Mouse (Mus musculus) right cerebral cortex, adult 2 months (tissue): Measurements from ENCODE around the gene Nt5dc1.
A peak's percentile ranks its signal among the peaks of the same experiment; 100 is the strongest.
"Not testable (repeated sequence)": the region's sequence is repeated elsewhere in the genome, so short reads cannot be mapped to it uniquely, and the experiment has no call there.

Experiments
- DNase-seq, 2 experiments: peaks; one replicate each; pipeline ENCODE4 v3.0.0; 2021 to 2022; ENCODE audit warnings: low spot score in 2 of 2

The Nt5dc1 gene

DNA sequence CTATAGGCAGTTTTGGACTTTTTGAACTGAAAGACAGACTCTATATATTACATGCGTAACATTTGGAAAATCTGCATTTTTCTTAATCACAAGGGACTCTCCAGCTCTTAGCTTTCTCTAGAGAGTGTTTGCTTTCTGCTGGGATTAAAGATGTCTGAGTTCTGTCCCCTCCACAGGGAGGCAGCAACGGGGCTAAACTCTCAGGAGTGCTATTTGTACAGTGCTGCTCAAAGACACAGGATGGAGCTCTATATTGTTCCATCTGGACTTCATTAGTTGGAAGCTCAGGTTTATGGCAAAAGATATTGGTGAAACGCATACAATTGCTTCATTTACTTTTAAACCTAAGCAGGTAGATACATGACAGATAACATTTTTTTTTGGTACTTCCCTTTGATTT is 105.8 kb downstream of the Nt5dc1 start:
- DNase-seq = no peak

DNA sequence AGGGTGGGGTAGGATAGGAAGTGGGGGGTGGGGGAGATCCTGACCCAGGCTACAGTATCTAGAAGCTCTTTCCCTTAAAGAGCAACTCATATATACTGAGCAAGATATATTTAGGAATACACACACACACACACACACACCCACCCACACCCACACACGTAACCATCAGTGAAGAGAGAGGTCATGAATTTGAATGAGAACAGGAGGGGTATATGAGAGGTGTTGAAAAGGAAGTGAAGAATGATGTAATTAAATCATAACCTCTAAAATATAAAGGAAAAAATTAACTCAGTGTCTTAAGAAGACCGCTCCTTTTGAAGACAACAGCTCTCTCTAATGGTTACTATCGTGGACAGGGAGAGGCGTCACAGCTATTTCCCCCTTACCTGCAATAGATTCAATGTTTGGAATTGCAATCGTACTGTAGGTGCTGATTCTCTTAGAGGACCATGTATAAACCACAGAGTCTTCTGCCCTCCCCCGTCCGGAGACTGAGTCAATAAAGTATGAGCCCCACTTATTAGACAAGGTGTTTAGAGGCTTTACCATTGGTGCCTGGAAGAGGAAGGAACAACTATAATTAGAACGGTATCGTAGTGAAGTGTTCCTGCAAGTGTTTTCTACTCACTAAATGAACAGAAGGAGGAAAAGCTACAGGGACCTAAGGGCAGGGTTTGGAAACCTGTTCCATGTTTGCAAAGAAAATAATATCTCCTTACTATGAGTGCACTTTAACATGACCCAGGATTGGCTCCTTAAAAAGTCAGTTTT is 108.3 kb downstream of the Nt5dc1 start:
- no peak for DNase-seq

DNA sequence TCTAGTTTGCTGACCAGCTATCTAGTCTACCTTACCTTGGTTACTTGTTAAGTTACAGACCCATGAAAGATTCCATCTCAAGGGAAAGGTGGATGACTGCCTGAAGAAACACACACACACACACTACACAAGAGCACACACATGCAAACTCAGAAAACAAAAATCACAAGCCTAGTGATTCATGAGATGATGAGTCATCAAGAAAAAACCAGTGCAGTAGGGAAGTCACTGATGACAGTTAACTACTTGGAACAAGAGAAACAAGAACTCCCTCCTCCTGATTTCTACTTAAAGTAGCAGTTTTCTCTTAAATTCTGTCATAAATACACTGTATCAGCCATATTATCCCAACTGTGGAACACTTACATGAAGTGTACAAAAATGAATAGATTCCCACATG is 111.3 kb downstream of the Nt5dc1 start:
- DNase-seq = no peak

DNA sequence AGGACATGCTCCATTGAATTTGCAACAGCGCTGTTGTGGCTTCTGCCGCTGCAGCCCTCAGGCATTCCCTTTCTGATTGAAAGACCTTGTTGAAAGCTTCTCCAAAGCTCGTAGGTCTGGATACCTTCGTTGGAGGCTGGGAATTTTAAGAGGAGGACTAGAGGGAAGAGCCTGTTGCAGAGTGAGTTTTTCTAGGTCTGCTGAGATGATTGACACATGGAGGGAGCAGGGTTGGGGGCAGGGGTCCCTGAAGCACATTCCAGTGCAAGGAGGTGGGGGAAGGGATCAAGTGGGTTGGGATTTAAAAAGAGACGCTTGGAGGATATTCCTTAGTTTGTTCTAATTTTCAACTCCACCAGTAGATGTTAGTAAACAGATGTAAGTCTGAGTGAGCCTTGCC is 118.0 kb downstream of the Nt5dc1 start:
- no peak for DNase-seq

DNA sequence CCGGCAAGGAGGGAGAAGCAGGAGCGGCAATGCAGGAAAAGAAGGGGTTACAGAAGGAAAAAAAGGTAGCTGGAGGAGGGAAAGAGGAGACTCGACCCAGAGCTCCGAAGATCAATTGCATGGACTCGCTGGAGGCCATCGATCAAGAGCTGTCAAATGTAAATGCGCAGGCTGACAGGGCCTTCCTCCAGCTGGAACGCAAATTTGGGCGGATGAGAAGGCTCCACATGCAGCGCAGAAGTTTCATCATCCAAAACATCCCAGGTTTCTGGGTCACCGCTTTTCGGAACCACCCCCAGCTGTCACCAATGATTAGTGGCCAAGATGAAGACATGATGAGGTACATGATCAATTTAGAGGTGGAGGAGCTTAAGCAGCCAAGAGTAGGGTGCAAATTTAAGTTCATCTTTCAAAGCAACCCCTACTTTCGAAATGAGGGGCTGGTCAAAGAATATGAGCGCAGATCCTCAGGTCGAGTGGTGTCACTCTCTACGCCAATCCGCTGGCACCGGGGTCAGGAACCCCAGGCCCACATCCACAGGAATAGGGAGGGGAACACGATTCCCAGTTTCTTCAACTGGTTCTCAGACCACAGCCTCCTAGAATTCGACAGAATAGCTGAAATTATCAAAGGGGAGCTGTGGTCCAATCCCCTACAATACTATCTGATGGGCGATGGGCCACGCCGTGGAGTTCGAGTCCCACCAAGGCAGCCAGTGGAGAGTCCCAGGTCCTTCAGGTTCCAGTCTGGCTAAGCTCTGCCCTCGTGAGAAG is 120.2 kb downstream of the Nt5dc1 start:
- DNase-seq = peak in 1 of 2 experiments; percentile 52

DNA sequence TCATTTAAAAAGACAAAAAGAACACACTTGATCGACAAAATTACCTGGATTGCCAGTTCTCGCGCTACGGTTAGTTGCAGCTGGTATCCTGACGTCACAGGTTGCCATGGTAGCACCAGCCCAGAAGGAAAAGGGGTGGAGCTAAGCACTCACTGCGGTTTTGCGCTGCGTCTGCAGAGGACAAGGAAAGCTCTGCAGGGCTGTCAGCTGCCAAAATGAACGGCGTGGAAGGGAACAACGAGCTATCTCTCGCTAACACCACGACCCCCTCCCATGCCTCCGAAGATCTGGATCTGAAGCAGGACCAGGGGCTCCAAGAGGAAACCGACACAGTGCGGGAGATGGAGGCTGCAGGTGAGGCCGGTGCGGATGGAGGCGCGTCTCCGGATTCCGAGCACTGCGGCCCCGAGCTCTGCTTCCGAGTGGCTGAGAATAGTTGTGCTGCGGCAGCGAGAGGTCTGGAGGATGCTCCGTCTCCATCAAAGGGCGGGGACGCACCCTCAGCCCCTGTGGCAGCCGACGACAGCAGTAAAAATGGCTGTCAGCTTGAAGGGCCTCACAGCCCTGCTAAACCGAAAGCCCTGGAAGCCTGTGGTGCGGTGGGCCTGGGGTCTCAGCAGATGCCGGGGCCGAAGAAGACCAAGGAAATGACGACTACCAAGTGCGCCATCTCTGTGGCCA is 120.9 kb downstream of the Nt5dc1 start, which contains the start of gene Tspyl4:
TSS of gene Tspyl4 (plus strand) at position 144 of the 681 bp plus-strand sequence.
- peak; percentile 95 for DNase-seq

DNA sequence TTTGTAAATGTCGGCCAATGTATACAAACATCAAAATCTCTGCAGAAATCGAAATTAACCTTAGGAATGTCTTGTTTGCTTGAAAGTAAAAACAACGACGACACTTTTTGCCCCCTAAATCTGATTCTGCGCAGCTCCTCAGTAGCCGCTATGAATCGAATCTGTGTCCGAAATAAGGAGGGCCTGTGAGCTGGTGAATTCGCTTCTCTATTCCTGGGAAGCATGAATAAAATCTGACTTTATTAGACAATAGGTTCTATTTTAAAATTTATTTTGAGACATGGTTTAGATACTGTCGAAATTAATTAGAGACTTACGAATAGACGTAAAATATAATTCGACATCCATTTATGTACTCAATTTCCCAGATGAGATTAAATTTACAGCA is 121.4 kb downstream of the Nt5dc1 start:
- DNase-seq = no peak

DNA sequence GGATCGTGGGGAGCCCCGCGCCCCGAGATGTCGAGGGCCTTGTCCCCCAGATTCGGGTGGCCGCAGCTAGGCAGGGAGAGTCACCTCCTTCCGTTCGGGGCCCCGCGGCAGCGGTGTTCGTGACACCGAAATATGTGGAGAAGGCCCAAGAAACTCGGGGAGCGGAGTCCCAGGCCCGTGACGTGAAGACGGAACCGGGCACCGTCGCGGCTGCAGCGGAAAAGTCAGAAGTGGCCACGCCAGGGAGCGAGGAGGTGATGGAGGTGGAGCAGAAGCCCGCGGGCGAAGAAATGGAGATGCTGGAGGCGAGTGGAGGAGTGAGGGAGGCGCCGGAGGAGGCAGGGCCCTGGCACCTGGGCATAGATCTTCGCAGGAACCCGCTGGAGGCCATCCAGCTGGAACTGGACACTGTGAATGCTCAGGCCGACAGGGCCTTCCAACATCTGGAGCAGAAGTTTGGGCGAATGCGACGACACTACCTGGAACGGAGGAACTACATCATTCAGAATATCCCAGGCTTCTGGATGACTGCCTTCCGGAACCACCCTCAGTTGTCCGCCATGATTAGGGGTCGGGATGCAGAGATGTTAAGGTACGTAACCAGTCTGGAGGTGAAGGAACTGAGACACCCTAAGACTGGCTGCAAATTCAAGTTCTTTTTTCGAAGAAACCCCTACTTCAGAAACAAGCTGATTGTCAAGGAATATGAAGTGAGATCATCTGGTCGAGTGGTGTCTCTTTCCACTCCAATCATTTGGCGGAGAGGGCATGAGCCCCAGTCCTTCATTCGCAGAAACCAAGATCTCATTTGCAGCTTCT is 135.7 kb downstream of the Nt5dc1 start:
- DNase-seq = peak in 1 of 2 experiments; percentile 51

DNA sequence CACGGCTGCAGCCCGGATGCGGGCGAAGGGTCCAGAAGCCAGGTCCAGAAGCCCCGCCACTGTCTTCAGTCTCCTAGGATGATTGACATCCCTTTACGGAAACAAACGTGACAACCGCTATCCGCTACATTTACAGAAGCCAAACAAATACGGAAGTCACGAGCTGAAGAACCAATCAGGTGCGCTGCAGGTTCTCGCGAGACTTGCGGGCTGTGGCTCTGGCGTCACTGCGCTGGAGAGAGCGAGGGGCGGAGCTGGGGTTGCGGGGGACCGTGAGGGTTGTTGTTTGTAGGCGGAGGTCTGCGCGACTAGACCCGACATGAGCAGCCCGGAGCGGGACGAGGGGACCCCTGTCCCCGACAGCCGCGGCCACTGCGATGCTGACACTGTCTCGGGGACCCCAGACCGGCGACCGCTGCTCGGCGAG is 136.4 kb downstream of the Nt5dc1 start, which contains the start of gene Tspyl1:
TSS of gene Tspyl1 (plus strand) at position 229 of the 427 bp plus-strand sequence.
- peak; percentile 99 for DNase-seq

DNA sequence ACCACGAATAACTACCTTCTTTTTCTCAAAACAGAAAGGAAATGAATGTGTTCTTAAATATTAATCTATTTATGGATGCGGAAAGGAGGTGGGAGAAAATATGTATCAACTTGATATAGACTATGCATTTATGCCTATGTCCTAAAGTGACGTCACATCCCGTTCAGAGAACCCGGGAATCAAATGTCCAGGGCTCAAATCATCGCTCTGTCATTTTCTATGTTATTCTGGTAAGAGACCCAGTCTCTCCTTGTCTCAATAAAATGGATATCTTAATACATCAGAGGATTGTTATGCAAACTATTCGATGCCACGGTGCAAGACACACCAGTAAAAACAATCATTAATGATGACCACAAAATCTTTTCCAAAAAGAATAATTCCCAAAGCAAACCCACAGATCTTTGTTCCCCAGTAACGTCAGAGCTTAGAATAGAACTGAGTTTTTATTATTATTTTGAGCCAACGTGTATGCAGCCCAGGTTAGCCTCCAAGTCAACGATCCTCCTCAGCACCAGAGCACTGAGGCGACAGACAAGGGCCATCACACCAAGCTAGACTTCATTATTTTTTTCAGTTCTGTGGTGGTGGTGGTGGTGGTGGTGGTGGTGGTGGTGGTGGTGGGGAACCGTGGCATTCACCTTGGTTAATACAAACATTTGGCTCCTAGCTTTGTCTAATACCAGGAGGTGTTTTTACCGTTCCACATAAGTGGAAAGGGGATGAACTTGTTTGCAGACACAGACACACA is 137.0 kb downstream of the Nt5dc1 start:
- DNase-seq = peak in 1 of 2 experiments; percentile 35

DNA sequence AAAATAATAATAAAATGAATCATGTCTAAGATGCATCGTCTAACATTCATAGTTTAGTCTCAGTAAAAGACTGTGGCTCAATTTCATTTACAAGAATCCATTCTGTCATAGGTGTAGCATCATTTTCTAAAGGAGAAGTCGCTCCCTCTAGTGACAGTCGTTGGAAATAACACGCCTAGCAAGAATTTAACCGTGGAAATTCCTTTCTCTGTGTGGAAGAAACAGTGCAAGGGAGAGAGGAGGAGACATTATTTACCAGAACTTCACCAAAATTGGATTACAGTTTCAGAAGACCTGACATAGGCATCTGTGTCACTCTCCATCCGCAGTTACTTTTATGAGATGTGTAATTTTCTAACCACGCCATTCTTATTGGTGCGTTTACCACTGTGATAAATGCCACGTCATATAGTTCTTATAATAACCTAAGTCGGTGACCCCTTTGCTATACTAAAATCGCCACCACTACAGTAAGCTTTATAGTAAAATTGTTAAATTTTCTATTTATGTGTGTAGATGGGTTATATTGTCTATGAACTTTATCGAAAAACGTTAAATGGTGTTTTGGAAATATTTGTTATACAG is 137.7 kb downstream of the Nt5dc1 start:
- peak; percentile 72 to 76 for DNase-seq

DNA sequence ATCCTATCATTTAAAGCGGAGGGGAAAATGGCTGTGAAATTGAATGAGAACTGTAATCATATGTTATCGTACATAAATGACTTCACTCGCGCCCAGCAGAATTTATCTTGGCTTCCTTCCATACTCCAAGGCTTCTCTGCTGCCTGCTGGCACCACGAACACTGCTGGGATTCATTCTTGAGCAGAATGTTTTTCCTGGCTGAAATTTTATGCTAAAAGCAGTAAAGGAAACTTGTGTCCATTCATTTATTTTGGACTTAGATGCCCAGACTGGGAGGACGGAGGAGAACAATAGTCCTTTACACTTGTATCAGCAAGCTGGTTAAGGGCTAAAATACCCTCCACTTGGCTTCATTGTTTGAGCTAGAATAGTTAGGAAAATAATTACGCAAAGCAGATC is 146.7 kb downstream of the Nt5dc1 start:
- DNase-seq = peak; percentile 19 to 26

DNA sequence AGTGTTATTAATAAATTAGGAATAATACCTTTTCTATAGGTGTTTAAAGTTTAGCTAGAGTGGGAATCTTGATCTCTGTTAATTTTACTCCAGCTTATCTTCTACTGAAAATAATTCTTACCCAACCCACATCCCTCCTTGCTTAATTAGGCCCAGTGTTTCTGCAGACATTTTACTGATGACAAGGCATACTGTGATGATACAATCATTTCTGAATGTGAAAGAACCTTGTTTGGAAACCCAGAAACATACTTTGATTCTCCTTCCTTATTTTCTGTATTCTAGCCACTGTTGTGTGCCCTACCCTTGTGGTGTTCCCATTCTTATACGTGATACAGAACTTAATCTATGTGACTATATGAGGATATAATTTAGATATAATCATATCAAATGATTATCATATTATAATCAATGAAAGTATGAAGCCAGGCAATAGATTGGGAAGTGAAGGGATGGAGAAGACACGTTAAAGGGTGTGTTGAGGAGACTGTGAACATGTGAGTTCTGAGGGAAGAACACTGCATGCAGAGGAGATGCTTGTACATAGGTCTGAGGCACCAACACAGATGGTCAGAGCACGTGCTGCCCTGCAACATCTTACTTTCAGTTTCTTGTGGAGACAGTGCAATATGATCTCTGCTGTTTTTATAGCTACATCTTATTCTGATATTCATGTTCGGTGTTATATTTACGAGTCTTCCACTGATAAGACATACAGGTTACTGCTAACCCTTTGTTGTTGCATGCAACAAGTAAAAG is 150.9 kb downstream of the Nt5dc1 start:
- DNase-seq = no peak

DNA sequence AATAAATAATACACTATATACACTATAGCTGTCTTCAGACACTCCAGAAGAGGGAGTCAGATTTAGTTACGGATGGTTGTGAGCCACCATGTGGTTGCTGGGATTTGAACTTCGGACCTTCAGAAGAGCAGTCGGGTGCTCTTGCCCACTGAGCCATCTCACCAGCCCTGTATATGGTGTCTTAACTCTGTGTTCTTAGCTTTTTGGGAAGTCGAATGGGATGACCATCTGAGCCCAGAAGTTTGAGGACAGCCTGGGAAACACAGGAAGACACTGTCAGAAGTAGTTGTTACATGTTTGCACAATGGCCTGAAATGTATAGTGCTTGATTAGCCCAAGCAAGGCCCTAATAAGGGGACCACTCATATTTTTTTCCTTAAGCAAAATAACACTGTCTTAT is 153.2 kb downstream of the Nt5dc1 start:
- DNase-seq = no peak

DNA sequence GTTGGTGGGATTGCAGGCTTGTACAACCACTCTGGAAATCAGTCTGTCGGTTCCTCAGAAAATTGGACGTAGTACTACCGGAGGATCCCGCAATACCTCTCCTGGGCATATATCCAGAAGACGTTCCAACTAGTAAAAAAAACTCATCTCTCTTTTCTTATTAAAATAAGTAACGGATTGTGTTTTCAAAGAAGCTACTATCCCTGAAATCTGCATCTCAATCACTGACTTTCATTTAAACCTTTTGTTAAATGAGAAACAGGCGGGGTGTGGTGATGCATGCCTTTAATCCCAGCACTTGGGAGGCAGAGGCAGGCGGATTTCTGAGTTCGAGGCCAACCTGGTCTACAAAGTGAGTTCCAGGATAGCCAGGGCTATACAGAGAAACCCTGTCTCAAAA is 165.5 kb downstream of the Nt5dc1 start:
- DNase-seq = not testable (repeated sequence)

DNA sequence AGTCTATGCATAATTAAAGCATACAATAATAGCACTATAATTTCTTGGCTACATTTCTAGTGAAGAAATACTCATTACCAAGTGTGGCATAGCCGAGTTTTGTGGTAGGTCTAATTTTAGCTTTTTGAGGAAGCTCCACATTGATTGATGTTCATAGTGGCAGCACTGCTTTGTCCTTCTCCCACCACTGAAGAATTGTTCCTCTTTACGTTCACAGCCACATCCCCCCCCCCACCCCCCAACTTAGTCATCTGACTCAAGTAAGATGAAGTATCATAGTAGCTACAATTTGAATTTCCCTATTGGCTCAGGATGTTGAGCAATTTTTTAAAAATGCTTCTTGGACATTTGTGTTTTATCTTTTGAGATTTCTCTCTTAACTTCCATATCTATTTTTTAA is 168.8 kb downstream of the Nt5dc1 start:
- DNase-seq = no peak

DNA sequence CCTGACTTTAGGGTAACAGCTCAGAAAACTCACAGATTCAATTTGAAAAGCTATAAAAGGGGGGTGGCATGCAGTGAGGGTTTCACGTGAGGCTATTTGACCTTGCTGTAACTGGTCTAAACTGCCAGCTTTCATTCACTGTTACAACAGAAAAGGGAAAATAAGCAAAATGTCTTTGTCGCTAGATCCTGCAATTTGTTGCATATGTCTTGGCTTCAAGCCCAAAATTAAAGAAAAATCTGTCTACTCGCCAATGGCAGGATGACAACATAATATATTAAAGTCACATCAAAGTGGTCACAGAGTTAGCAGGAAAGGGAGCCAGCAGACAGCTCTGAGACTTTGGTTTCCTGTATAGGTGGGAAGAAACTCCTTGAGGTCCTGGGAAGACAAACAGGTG is 170.6 kb downstream of the Nt5dc1 start:
- no peak for DNase-seq

DNA sequence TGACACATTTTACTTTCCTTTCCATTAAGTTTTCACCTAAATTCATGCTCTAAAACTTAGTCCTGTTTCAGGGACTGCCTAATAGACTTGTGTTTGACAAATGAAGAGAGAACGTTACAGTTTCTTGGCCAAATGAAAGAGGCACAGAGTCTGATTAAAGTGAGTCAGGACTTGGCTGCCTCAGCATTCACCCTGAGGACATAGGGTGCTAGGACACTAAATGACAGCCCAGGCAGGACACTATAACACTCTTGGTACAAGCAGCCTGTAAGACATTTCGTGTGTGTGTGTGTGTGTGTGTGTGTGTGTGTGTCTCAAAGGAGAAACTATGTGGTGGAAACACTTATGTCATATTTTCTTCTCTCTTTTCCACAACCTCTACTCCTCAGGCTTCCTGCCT is 172.2 kb downstream of the Nt5dc1 start:
- no peak for DNase-seq

DNA sequence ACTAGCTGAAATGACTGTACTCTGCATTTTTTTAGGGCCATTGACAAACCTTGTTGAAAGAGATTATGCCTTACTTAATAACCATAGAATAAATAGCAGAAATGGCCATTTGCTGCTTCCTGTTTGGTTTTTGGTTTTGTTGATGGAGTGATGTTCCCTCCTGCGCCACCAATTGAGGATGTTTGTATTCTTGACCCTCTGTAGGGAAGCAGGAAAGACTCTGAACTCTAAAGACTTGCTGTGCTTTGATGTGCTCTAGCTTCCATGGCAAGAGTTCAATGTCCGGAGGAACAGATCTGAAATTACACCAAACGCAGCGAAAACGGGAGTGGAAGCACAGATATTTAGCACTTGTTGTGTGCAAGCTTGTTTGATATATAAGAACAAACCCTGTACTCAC is 173.6 kb downstream of the Nt5dc1 start:
- DNase-seq = no peak

DNA sequence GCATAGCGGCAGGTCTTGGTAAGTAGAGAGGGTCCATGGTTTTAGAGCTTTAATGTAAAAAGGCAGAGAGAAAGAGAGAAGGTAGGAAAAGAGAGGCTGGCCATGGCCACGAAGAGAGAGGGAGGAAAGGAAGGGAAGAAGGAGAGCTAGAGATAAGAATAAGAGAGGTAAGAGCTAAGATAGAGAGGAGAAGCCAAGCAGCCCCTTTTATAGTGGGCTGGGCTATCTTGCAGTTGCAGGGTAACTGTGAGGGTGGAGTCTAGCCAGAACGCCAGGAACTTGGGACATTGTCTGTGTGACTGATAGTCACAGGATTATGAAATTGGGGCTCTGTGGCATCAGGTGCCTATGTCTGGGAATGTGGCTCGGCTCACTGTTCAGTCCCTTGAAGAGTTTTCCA is 179.8 kb downstream of the Nt5dc1 start:
- no peak for DNase-seq
